Mouse (Mus musculus): Measurements from ENCODE around the gene Lgals2.

The Lgals2 gene

DNA sequence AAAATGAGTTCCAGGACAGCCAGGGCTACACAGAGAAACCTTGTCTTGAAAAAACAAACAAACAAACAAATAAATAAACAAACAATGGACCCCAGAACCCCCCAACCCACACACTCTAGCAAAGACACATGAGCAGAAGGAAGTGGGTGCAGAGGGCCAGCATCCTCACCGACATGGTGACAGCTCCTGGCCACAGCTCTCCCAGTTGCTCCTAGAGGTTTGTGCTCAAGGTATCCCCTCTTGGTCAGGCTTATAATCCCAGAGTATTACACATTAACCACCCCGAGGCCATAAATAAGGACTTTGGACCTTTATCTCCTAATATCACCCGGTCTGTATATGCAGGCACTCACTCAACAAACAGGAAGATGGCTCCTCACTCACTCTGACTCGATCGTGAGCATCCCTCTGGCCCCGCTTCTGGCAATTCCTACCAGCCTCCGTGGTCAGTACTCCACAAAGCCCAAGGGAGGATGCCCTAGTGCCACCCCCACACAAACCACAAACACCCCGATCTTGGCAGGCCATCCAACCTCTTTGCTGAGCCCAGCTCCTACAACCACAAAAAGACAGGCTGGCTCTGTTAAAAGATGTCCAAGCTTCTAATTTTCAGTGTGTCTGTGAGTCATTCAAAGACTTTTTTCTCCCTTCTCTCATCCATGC is at the start of gene Lgals2:
Gene Lgals2 (minus strand): TSS at position 227 of the 663 bp plus-strand sequence.
- DNase-seq (ENCODE audit: low read depth) = no peak

DNA sequence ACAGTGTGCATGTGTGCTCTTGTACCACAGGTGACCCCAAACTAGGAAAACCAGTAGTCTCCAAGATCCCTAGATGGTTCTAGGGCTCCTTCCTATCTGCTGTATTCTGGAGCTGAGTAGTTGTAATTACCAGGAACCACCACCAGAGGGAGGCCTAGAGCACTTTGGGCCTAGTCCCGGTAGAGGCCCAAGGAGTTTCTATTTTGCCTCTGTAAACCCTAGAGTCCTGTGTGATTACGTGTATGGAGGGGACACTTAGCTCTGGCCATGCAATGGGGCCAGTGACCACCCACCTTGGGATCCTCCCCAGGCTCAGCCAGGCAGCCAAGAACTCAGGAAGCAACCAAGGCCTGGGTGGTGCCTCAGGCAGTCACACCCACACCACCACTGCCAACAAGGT is 47.9 kb upstream of the Lgals2 start:
- DNase-seq (ENCODE audit: low read depth) = peak; percentile 92

DNA sequence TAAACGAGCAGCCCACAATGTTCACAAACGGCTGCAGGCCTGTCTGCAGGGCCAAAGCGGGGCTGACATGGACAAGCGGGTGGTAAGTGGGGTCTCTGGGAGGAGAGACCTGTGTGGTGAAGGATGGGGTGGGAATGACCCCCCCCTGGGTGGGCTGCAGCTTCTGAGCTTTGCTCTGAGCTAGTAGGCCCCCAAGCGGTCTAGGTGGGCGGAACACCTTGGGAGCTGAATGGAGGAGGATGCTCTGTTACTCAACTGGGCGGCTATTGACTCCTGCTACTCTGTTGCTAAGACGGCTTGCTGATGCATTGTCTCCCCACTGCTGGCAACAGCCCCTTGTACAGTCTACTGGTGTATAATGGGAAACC is 46.1 kb upstream of the Lgals2 start:
- DNase-seq (ENCODE audit: low read depth) = peak; percentile 47

DNA sequence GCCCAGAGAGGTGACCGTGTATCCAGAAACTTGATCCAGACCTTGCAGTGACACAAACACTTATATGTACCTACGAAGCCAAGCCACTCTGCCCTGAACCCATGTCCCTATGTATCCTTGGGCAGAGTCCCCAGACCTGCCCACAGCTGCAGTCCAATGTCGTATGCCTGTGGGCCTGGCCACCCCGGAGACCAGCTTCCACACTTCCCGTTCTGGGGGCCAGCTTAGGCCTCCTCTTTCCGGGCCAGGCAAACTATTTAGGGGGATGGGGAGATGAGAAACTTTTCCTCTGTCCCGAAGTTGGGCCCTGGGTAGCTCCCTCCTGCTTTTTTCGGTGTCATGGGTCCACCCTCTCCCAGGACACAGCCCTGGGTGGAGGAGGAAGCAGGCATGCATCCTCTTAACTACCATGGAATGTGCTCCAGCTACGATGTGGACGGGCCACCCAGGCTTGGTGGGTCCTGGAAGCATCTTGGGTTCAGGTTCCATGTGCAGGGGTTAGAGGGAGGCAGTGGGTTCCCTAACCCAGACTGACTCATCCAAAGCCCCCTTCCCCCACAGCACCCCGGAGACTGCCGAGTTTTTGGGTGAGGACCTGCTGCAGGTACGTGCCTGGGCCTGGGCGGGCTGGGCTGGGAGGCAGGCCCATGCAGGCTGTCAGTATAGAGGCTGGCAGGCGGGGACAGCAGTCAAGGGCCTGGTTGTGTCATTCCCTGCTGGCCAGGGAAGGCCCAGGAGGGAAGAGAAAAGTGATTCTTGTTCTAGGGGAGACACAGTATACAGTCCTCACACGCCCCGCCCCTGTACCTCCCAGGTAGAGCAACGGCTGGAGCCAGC is 45.5 kb upstream of the Lgals2 start:
- peak; percentile 31 for DNase-seq (ENCODE audit: low read depth)

DNA sequence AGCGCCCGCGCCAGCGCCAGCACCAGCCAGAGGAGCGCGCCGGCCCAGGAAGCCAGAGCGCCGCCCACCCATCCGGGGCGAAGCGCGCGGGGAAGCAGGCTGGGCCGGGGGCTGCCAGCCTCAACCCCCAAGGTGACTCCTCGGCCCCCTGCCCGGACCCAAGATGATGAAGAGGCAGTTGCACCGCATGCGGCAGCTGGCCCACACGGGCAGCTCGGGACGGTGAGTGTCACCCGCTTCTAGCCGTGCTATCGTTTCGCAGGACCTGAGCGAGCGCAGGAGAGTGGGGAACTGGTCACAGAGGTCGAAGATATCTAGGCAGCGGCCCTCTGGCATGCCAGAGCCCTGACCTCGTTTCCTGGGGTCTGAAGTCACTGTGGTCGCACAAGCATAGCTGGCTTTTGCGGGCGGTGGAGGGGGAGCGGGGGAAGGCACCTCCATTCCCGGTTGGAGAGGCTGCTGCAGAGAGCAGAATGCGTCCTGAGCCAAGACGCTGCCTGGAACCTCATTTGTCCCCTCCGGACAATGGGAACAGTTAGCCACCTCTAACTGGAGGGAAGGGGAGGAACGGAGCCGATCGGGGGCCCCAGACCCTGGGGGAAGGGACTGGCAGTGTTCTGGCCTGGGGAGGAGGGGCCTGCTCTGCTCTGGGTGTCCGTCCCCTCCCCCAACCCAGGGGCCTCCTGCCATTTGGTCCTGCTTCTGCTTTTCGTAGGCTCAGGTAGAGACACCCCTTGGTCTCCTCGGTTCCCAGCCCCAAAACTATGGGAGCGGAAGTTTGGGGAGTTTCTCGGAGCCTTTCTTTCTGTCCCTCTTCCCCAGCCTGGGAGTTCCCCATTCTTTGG is 44.6 kb upstream of the Lgals2 start, which contains the start of gene Sh3bp1:
Gene Sh3bp1 (plus strand): TSS at position 29 of the 845 bp plus-strand sequence.
- DNase-seq (ENCODE audit: low read depth) = peak; percentile 80

DNA sequence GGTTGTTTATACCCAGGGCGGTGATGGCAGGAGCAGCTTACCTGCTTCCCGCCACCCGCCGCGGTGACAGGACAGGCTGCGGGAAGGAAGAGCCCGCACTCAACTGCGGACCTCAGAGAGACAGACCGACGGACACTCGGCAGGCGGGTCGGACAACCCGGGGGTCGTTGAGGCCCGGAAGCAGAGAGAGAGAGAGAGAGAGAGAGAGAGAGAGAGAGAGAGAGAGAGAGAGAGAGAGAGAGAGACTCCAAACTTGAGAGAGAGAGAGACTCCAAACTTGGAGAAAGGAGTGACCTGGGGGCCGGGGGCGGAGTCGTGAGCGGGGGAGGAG is 44.0 kb upstream of the Lgals2 start, which contains the start of gene Gm49510:
Gene Gm49510 (plus strand): TSS at position 259 of the 331 bp plus-strand sequence.
- DNase-seq (ENCODE audit: low read depth) = no peak

DNA sequence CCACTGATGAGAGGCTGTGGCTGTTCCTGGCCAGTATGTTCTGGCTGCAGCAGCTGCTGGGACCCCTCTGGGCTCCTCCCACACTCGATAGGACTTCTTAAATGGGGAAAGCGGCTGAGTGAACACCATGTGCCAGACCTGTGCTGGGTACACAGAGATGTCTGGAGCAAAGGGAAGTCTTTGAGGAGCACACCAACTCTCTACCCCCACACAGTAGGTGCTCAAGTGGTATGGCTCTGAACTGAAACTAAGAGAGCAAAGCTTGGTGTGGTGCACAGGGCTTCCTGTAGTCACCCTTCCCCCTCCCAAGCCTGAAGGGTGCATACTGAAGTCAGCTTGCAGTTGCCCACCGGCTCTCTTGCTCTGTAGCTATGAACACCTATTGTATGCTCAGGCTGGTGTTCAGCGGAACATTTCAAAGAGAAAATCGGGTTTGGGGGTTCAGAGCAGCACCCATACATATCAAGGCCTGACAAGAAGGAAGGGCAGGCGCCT is 43.2 kb upstream of the Lgals2 start:
- peak; percentile 75 for DNase-seq (ENCODE audit: low read depth)

DNA sequence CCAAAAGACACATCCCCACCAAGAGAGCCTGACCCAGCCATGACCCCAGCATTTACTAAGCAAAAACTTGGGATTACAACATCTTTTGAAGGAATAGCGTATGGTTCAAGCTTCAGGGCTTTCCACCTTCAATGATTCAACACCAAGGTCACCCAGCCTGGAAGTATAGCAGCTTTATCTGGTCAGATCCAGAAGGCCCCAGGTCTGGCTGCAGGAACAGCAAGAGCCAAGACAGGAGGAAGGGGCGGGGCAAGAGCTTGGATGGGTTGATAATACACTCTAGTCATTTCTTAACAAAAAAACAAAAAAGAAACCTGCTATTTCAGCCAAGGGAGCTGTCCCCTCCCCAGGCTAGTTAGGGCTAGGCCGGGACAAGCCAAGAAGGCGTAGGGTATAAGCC is 42.2 kb upstream of the Lgals2 start:
- DNase-seq (ENCODE audit: low read depth) = no peak

DNA sequence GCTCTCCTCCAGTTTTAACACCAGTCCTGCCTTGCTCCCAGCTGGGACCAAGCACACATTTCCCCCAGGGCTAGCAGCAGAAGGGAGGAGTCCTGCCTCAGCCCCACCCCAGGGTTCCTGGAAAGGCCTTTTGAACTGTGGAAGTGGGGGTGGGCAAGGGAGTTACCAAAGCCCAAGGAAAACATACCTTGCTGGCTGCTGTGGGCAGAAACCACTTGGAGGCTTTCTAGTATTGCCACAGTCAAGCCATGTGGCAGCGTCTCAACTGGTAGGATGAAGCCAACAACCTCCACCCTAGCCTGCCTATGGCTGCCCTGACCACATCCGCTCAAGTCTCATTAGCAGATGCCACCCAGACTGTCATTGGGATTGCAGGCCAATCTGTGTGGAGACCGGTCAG is 40.8 kb upstream of the Lgals2 start:
- peak; percentile 65 for DNase-seq (ENCODE audit: low read depth)

DNA sequence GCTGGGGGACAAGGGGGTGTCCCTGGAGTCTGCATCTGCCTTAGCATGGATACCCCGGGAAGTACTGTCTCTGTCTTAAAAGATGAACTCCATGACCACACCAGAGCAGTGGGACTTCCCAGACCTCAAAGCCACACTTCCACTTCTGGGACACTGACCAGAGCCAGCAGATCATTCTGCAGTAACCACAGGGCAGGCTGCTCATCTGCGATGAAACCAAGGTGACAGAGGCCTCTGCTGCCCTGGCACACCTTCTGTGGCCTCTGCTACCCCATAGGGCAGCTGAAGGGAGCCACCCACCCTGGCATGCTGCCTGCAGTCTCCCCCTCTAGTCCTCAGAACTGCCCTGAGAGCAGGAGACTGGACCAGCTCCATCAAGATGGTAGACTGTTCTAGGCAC is 40.4 kb upstream of the Lgals2 start:
- DNase-seq (ENCODE audit: low read depth) = no peak

DNA sequence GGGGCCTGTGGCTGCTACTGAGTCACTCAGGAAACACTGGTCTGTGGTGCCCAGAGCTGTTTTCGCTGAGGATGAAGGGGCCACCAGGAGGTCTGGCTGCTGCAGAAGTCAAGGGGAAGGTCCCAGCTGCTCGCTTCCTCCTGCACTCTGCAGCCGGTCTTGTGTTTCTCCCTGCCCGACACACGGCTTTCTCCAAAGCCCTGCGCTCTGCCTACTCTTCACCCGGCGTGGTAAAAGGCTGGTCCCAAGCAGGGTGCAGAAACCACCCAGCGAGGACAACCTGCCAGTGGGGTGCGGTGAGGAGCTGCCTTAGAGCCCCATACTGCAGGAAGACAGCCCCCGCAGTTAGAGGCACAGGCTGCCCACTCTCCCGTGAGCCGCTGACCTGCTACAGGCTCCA is 39.4 kb upstream of the Lgals2 start:
- DNase-seq (ENCODE audit: low read depth) = peak; percentile 54

DNA sequence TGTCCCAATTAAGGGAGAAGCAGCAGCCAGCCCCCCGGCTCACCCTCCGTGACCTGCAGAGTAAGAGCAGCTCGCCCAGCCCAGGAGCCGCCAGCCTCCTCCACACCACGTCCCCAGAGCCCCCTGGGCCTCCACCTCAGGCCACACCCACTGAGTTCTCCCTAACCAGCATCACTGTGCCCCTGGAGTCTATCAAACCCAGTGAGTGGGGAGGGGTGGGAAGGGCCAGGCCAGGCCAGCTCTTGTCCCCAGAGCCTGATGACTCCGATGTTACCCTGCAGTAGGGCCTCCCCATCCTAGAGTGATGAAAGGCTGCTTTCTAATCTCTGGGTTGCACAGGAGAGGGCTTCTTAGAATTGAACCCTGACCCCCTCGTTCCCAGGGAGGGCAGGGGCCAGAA is 37.1 kb upstream of the Lgals2 start:
- no peak for DNase-seq (ENCODE audit: low read depth)

DNA sequence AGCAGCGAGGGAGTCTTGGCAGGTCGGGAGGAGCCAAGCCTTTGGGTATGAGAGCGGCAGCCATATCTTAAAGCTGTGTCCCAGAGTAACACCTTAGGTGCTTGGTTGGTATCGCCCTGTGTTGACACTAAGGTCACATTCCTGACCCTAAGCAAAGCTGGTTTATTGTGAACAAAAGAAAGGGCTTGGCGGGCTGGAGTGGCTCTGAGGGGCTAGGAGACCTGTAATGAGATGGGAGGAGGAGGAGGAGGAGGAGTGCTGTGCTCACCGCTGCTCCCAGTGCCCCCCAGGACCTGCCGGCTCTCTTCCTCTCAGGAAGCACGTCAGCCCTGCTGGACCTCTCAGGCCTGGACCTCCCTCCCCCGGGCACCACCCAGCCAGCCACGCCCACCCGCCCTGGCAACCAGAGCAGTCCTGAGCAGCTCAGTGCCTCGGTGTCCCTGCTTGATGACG is 34.1 kb upstream of the Lgals2 start:
- no peak for DNase-seq (ENCODE audit: low read depth)

DNA sequence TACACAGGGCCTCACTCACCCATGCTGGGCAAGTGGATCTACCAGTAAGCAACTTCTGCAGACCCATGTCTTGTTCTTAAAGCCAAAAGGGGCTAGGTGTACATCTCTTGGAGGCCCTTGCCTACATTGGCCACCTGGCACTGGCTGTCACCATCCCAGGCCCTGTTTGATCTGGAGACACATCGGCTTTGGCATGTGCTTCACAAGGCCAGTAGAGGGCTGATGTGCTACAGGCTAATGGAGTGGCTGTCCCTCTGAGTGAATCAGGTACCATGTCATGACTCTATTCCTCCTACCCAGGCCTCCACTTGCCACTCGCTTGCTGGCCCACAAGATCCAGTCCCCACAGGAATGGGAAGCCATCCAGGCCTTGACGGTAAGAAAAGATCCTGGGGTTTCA is 26.5 kb upstream of the Lgals2 start:
- DNase-seq (ENCODE audit: low read depth) = peak; percentile 35

DNA sequence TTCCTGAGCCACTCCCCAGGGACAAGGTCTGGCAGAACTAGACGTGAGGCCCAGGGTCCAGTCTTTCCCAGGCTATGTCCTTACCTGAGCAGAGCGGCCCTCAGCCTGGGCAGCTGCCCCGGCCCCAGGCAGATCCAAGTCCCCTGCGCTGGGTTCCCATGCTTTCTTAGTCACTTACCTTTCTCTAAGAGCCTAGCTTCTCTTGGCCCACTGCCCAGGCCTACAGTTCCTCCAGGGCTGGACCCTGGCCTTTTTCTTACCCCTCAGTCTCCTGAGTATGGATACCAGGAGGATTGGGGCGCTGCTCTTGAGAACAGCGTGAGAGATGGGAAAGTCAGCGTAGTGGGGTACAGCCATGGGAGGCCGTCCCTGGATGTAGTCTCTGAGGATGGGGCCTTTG is 25.1 kb upstream of the Lgals2 start:
- DNase-seq (ENCODE audit: low read depth) = no peak

DNA sequence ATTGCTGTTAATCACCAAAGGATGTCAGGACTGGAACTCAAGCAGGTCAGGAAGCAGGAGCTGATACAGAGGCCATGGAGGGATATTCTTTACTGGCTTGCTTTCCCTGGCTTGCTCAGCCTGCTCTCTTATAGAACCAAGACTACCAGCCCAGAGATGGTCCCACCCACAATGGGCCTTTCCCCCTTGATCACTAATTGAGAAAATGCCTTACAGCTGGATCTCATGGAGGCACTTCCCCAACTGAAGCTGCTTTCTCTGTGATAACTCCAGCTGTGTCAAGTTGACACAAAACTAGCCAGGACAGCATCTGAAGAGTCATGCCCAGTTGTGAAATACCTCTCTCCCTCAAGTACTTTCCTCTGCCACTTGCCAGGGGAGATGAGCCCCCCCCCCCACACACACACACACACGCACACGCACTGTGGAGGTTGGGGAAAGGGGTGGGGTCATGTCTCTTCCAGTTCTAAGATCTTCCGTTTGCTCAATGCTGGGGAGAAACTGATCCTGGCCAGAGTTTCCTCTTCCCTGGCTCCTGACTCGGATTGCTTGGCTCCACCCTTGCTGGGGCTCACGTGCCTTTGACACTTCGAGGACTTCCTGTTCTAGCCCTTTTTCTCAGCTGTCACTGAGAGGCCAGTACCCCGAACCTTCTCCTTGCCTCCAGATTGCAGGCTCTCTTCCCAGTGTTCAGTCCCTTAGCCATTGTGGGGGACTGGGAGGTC is 23.6 kb upstream of the Lgals2 start:
- DNase-seq (ENCODE audit: low read depth) = peak; percentile 58

DNA sequence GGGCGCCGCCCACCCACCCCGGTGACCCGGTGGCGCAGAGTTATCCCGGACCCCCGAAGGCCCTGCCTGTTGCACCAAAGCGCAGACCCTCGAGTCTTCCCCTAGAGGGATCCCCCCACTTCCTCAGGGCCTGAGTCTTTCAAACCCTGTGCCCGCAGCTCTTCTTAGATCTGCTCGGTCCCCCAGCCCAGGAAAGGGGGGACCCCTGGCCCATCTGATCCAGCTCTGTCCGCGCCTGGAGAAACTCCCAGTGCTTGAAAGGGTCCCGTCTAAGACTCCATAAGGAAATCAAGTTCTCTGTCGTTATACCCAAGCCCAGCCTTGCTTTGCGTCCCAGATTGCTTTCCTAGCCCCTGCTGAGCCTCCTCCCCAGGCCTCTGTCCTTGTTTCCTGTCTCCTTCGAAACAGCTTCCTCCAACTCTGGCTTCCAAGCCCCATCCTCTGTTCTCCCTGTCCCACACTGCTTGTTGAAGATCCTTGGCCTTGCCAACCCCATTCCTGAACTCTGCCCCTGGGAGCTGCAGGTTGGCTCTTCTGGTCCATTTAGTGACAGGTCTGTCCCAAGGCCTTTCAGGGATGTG is 22.6 kb upstream of the Lgals2 start:
- peak; percentile 45 for DNase-seq (ENCODE audit: low read depth)

DNA sequence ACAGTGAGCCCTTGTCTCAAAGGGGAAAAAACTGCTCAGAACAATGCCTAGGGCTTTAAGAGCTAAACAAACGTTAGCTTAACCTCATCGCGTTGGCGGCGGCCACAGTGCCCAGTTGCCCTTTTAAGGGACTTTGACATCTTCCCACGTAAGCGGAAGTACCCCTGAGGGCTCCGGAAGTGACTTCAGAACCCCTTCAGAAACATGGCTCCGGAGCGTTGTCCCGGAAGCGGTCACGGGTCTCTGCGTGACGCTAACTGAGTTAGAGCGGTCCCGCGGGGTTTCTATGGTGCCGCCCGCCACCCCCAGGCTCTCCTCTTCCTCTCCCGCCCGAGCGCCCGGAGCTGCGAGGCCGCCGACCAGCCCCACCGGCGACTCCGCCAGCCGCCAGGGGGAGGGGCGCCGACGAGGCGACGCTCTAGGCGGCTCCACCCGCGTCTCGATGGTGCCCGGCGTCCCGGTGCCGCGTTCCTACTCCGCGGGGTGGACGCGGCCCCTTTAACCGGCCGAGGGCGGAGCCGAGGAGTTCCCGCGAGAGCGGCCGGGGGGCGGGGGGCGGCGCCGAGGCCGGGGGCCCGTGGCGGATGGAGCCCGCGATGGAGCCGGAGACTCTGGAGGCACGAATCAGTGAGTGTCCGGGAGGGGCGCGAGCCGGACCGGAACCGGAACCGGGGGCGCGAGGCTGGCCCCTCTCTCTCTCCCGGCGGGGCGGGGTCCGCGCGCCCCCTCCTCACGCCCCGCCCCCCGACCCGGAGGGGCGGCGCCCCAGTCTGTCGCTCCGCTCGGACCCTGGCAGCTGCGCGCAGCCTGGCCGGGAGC is 21.9 kb upstream of the Lgals2 start, which contains the start of gene Gga1:
Gene Gga1 (plus strand): TSS at position 200 of the 819 bp plus-strand sequence.
- DNase-seq (ENCODE audit: low read depth) = peak; percentile 98

DNA sequence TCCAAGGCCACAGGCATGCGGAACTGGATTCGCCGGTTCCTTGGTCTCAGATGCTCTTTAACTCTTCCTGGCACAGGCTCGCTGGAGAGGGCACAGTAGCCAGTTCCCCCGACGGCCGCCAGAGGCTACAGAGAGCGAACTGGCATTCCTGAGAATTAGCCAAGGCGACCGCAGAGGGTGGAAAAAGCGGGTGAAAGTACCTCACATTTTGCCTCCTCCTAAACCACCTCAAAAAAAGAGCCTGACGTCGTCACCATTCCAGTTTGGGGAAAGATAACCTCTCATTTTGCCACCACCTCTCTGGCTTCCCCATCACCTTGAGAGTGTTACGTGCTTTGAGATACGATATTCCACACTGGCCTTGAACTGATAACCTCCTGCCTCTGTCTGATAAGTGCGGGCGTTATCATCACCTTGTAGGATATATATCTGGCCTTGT is 20.9 kb upstream of the Lgals2 start:
- DNase-seq (ENCODE audit: low read depth) = peak; percentile 73

DNA sequence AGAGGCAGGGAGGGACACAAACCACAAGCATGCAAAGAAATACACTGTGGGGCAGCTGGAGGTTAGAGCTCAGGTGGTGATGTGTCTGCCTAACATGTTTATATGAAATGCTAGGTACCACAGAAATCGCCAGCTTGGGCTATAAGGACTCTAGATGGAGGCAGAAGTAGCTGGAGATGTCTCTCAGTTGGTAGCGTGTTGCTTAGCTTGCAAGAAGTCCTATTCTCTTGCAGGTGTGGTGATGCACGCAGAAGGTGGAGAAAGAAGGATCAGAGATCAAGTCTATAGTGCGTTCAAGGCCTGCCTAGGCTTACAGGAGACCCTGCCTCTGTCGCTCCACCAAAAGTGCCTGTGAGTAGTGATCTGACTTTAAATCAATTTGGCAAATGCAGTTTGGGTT is 20.2 kb upstream of the Lgals2 start:
- DNase-seq (ENCODE audit: low read depth) = no peak

Measured in naive thymus-derived CD4-positive, alpha-beta T cell, adult 2 months (primary cell).